Mouse (Mus musculus): Measurements from ENCODE around the gene Hoxd3. TPM values are rescaled to one million over a fixed set of nuclear protein-coding genes. Genes with fewer than 3 reads are reported as not detected.

The Hoxd3 gene
- polyA plus RNA-seq, 1 experiment: 0.54 TPM

GRCm38 (mm10) chr2:74721882-74722281, 10.2 kb downstream of the Hoxd3 start:
- Histone ChIP-seq H3K27me3 (ENCODE audit: control insufficient read depth, insufficient read depth, low read length) (peaks cover 7% of the 10 kb centered on the region), H3K36me3 (ENCODE audit: control insufficient read depth, insufficient read depth, low read length) (no peaks in the 10 kb centered on the region), H3K27ac (ENCODE audit: control insufficient read depth, insufficient read depth, low read length) (no peak overlapping the region), H3K4me1 (replicated peaks; ENCODE audit: control insufficient read depth, insufficient read depth, low read length) (no peaks in the 10 kb centered on the region), H3K4me3 (ENCODE audit: control insufficient read depth, insufficient read depth, low read length) (no peak overlapping the region)
- WGBS: 17% methylated on average over 6 of the region's 6 CpGs
- no peak for DNase-seq
- TF ChIP-seq POLR2A (IDR thresholded peaks at IDR 0.05; ENCODE audit: control insufficient read depth, extremely low read depth, insufficient read depth, low read length, poor library complexity) (no peak), CTCF (IDR thresholded peaks at IDR 0.05; ENCODE audit: borderline replicate concordance, control insufficient read depth, extremely low read depth, insufficient read depth, low read length, poor library complexity) (no peak)

GRCm38 (mm10) chr2:74722949-74723348, 11.2 kb downstream of the Hoxd3 start:
- no peak for DNase-seq
- Histone ChIP-seq H3K27ac (ENCODE audit: control insufficient read depth, insufficient read depth, low read length) (no peak overlapping the region), H3K4me3 (ENCODE audit: control insufficient read depth, insufficient read depth, low read length) (no peak overlapping the region), H3K4me1 (replicated peaks; ENCODE audit: control insufficient read depth, insufficient read depth, low read length) (no peaks in the 10 kb centered on the region), H3K27me3 (ENCODE audit: control insufficient read depth, insufficient read depth, low read length) (peaks cover 7% of the 10 kb centered on the region), H3K36me3 (ENCODE audit: control insufficient read depth, insufficient read depth, low read length) (no peaks in the 10 kb centered on the region)
- WGBS: 41% methylated on average over 8 of the region's 8 CpGs
- TF ChIP-seq CTCF (IDR thresholded peaks at IDR 0.05; ENCODE audit: borderline replicate concordance, control insufficient read depth, extremely low read depth, insufficient read depth, low read length, poor library complexity) (no peak), POLR2A (IDR thresholded peaks at IDR 0.05; ENCODE audit: control insufficient read depth, extremely low read depth, insufficient read depth, low read length, poor library complexity) (no peak)

GRCm38 (mm10) chr2:74724244-74725015, 12.7 kb downstream of the Hoxd3 start:
- DNase-seq: no peak
- no peaks in the 10 kb centered on the region for H3K4me1 ChIP-seq (replicated peaks; ENCODE audit: control insufficient read depth, insufficient read depth, low read length)
- 69% methylated on average over 7 of the region's 7 CpGs for WGBS
- H3K4me3 ChIP-seq (ENCODE audit: control insufficient read depth, insufficient read depth, low read length): no peak overlapping the region
- TF ChIP-seq CTCF (IDR thresholded peaks at IDR 0.05; ENCODE audit: borderline replicate concordance, control insufficient read depth, extremely low read depth, insufficient read depth, low read length, poor library complexity) (no peak), POLR2A (IDR thresholded peaks at IDR 0.05; ENCODE audit: control insufficient read depth, extremely low read depth, insufficient read depth, low read length, poor library complexity) (no peak)
- no peaks in the 10 kb centered on the region for H3K36me3 ChIP-seq (ENCODE audit: control insufficient read depth, insufficient read depth, low read length)
- H3K27ac ChIP-seq (ENCODE audit: control insufficient read depth, insufficient read depth, low read length): no peak overlapping the region
- H3K27me3 ChIP-seq (ENCODE audit: control insufficient read depth, insufficient read depth, low read length): peaks cover 7% of the 10 kb centered on the region

GRCm38 (mm10) chr2:74725171-74725570, 13.4 kb downstream of the Hoxd3 start:
- Histone ChIP-seq H3K36me3 (ENCODE audit: control insufficient read depth, insufficient read depth, low read length) (no peaks in the 10 kb centered on the region), H3K4me1 (replicated peaks; ENCODE audit: control insufficient read depth, insufficient read depth, low read length) (no peaks in the 10 kb centered on the region), H3K4me3 (ENCODE audit: control insufficient read depth, insufficient read depth, low read length) (no peak overlapping the region), H3K27me3 (ENCODE audit: control insufficient read depth, insufficient read depth, low read length) (peaks cover 7% of the 10 kb centered on the region), H3K27ac (ENCODE audit: control insufficient read depth, insufficient read depth, low read length) (no peak overlapping the region)
- DNase-seq: no peak
- 76% methylated on average over 17 of the region's 17 CpGs for WGBS
- TF ChIP-seq CTCF (IDR thresholded peaks at IDR 0.05; ENCODE audit: borderline replicate concordance, control insufficient read depth, extremely low read depth, insufficient read depth, low read length, poor library complexity): no peak
- no peak for TF ChIP-seq POLR2A (IDR thresholded peaks at IDR 0.05; ENCODE audit: control insufficient read depth, extremely low read depth, insufficient read depth, low read length, poor library complexity)

GRCm38 (mm10) chr2:74726551-74726950, 14.8 kb downstream of the Hoxd3 start, which contains the start of gene Gm28230:
Gm28230 (plus strand) TSS chr2:74726728.
- no peak within 1 kb of the TSS for H3K27ac ChIP-seq (ENCODE audit: control insufficient read depth, insufficient read depth, low read length)
- WGBS: 62% methylated on average over 5 of the region's 5 CpGs
- H3K4me1 ChIP-seq (replicated peaks; ENCODE audit: control insufficient read depth, insufficient read depth, low read length): no peaks in the 10 kb centered on the region
- peaks cover 4% of the 10 kb centered on the region; the same call in 1 of the 2 replicates for H3K27me3 ChIP-seq (ENCODE audit: control insufficient read depth, insufficient read depth, low read length)
- TF ChIP-seq CTCF (IDR thresholded peaks at IDR 0.05; ENCODE audit: borderline replicate concordance, control insufficient read depth, extremely low read depth, insufficient read depth, low read length, poor library complexity) (no peak), POLR2A (IDR thresholded peaks at IDR 0.05; ENCODE audit: control insufficient read depth, extremely low read depth, insufficient read depth, low read length, poor library complexity) (no peak)
- DNase-seq: no peak
- no peaks in the 10 kb centered on the region for H3K36me3 ChIP-seq (ENCODE audit: control insufficient read depth, insufficient read depth, low read length)
- H3K4me3 ChIP-seq (ENCODE audit: control insufficient read depth, insufficient read depth, low read length): no peak within 1 kb of the TSS

GRCm38 (mm10) chr2:74726973-74727639, 15.4 kb downstream of the Hoxd3 start:
- Histone ChIP-seq H3K36me3 (ENCODE audit: control insufficient read depth, insufficient read depth, low read length) (no peaks in the 10 kb centered on the region), H3K4me1 (replicated peaks; ENCODE audit: control insufficient read depth, insufficient read depth, low read length) (no peaks in the 10 kb centered on the region), H3K27ac (ENCODE audit: control insufficient read depth, insufficient read depth, low read length) (no peak overlapping the region), H3K4me3 (ENCODE audit: control insufficient read depth, insufficient read depth, low read length) (no peak overlapping the region), H3K27me3 (ENCODE audit: control insufficient read depth, insufficient read depth, low read length) (peaks cover 4% of the 10 kb centered on the region; the same call in 1 of the 2 replicates)
- WGBS: 14% methylated on average over 43 of the region's 43 CpGs
- DNase-seq: no peak
- TF ChIP-seq CTCF (IDR thresholded peaks at IDR 0.05; ENCODE audit: borderline replicate concordance, control insufficient read depth, extremely low read depth, insufficient read depth, low read length, poor library complexity): no peak
- TF ChIP-seq POLR2A (IDR thresholded peaks at IDR 0.05; ENCODE audit: control insufficient read depth, extremely low read depth, insufficient read depth, low read length, poor library complexity): no peak
